Mouse (Mus musculus) erythroblast, embryonic 14.5 days (primary cell): ENCODE results near the gene Prickle3.

Experiments used
- GATA1 ChIP-seq: IDR thresholded peaks from 2 replicates; pipeline ENCODE4 v1.6.1; 2012; ENCODE audit warnings: low read length, inconsistent platforms, mixed read lengths
- TAL1 ChIP-seq: IDR thresholded peaks from 3 replicates; pipeline ENCODE4 v1.6.1; 2012; ENCODE audit warnings: low read length, inconsistent platforms, mixed read lengths

DNA sequence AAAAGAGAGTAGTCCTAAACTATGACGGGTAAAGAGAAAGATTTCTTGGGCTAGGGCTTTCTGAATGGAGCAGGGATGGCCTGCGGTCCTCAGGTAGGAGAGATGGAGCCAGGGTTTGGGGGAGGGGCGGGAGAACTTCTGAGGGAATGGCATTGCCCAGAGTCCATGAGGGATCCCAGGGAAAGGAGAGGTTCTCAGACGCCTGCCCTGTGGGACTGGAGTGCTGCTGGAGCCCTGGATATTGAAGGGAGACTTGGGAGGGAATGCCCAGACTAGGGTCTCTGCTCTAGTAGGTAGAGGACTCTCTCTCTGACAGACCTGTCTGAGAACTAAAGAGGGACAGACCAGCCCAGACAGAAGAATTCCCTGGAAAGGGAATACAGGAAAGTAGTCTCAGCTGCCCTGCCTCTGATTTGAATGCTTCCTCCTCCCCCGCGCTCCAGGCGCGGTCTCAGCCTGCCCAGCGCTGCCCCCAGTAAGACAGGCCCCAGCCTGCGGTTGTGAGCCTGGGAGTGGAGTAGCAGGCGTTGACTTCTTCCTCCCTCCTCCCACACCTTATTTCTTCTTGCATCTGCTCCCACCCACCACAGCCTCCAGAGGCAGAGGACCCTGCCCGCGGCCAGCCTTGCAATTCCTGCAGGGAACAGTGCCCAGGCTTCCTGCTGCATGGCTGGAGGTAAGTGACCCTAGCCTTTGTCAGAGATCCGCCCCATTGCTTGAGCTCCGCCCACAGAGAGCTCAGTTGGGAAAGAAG lies 1.1 kb downstream of the Prickle3 start:
- TF ChIP-seq GATA1 (no peak), TAL1 (no peak)
